Mouse (Mus musculus): ENCODE results near the gene Gfpt2.

DNA sequence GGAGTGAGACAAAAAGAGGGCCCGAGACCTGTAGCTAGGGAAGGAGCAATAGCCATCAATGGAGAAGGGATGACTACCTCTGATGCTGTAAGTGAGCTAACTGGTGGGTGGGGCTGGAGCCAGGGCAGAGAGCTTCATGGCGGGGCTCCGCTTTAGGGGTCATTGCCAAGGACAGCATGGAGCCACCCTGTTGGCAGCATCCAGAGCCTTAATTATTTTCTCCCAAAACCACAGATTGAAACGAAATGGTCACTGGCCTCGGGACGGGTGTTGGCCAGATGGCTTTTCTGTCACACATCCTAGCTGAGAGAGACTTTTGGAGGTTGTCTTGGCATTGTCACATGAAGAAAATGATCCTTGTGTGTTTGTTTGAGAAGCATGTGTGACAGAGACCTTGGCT is 15.1 kb upstream of the Gfpt2 start:
- no peak for TF ChIP-seq POLR2A (IDR thresholded peaks at IDR 0.05; ENCODE audit: control insufficient read depth, extremely low read depth, insufficient read depth, low read length, poor library complexity)
- TF ChIP-seq CTCF (IDR thresholded peaks at IDR 0.05; ENCODE audit: borderline replicate concordance, control insufficient read depth, extremely low read depth, insufficient read depth, low read length, poor library complexity) = no peak
